Mouse (Mus musculus): ENCODE measurements at regions not wholly inside any gene's neighbourhood (a gene's known extent, or its start where the extent isn't known, plus 50 kb on each side); places are given as distances from the start of the nearest gene placed in this dataset.

DNA sequence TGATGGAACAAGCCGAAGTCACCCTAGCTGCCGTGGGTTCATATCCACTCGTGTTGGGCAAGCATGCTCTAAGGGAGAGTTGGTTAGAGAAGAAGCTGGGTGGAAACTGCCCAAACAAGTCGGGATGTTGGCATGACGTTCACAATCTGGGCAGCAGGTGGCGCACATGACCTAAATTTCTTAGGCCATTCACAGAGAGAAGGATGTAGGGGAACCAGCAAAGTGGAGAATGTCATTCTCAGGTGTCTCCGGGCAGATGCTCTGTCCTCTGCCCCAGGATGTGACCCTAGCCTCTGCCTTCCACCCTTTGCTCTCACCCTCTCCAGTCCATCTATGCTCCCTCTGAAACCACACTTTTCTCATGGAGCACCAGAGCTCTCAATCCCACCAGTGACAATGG is 63.7 kb upstream of the Arntl start:
- 9% methylated on average over 7 of the region's 7 CpGs for WGBS
- Histone ChIP-seq H3K36me3 (ENCODE audit: control insufficient read depth, insufficient read depth, low read length) (no peaks in the 10 kb centered on the region), H3K4me1 (replicated peaks; ENCODE audit: control insufficient read depth, insufficient read depth, low read length) (no peaks in the 10 kb centered on the region), H3K9ac (ENCODE audit: low read length) (no peak overlapping the region), H3K4me2 (ENCODE audit: low read length) (no peak overlapping the region), H3K27ac (ENCODE audit: low read depth) (no peak overlapping the region), H3K9me3 (ENCODE audit: control insufficient read depth, low read length) (no peaks in the 10 kb centered on the region), H3K27me3 (replicated peaks; ENCODE audit: control insufficient read depth, insufficient read depth, low read length) (0 out of 2 replicates have a peak, but pooled peaks cover 4% of the 10 kb centered on the region), H3K4me3 (ENCODE audit: low read depth, low read length) (no peak overlapping the region)
- DNase-seq (ENCODE audit: low spot score) (peak; percentile 97), ATAC-seq (replicated peaks; ENCODE audit: low FRiP score, low TSS enrichment, low read depth) (no peak)

- Histone ChIP-seq H3K4me3 (ENCODE audit: low read depth, low read length) (no peak overlapping the region), H3K27ac (ENCODE audit: low read depth) (no peak overlapping the region), H3K9me3 (ENCODE audit: control insufficient read depth, low read length) (no peaks in the 10 kb centered on the region), H3K4me1 (replicated peaks; ENCODE audit: control insufficient read depth, insufficient read depth, low read length) (no peaks in the 10 kb centered on the region), H3K9ac (ENCODE audit: low read length) (no peak overlapping the region), H3K27me3 (replicated peaks; ENCODE audit: control insufficient read depth, insufficient read depth, low read length) (0 out of 2 replicates have a peak, but pooled peaks cover 4% of the 10 kb centered on the region), H3K36me3 (ENCODE audit: control insufficient read depth, insufficient read depth, low read length) (no peaks in the 10 kb centered on the region), H3K4me2 (ENCODE audit: low read length) (no peak overlapping the region)
- 73% methylated on average over 8 of the region's 8 CpGs for WGBS
- DNase-seq (ENCODE audit: low spot score): no peak
- no peak for ATAC-seq (replicated peaks; ENCODE audit: low FRiP score, low TSS enrichment, low read depth)
Observed at GRCm38 (mm10) chr7:113145046-113145445, 62.2 kb upstream of the Arntl start.

DNA sequence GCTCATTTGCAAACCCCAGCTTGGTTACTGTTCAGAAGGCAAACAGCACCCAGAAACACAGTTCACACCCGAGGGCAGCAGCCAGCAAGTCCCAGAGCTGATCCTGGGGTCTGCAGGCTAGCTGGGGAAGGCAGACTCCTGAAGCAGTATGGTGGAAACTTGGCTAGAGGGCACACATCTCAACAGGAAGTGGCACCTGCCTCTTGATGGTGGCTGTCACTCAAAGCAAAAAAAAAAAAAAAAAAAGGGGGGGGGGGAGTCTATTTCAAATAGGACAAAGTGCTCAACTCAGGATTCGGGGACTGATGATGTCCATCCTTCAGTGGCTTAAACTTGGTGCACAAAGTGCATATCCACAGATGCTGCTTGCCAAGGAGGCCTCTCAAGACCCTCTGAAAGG is 61.2 kb upstream of the Arntl start:
- Histone ChIP-seq H3K4me2 (ENCODE audit: low read length) (no peak overlapping the region), H3K27me3 (replicated peaks; ENCODE audit: control insufficient read depth, insufficient read depth, low read length) (0 out of 2 replicates have a peak, but pooled peaks cover 3% of the 10 kb centered on the region), H3K9ac (ENCODE audit: low read length) (no peak overlapping the region), H3K9me3 (ENCODE audit: control insufficient read depth, low read length) (no peaks in the 10 kb centered on the region), H3K4me3 (ENCODE audit: low read depth, low read length) (no peak overlapping the region), H3K4me1 (replicated peaks; ENCODE audit: control insufficient read depth, insufficient read depth, low read length) (0 out of 2 replicates have a peak, but pooled peaks cover 3% of the 10 kb centered on the region), H3K27ac (ENCODE audit: low read depth) (no peak overlapping the region), H3K36me3 (ENCODE audit: control insufficient read depth, insufficient read depth, low read length) (no peaks in the 10 kb centered on the region)
- WGBS: 79% methylated on average over 2 of the region's 2 CpGs
- ATAC-seq (replicated peaks; ENCODE audit: low FRiP score, low TSS enrichment, low read depth) (no peak), DNase-seq (ENCODE audit: low spot score) (no peak)

DNA sequence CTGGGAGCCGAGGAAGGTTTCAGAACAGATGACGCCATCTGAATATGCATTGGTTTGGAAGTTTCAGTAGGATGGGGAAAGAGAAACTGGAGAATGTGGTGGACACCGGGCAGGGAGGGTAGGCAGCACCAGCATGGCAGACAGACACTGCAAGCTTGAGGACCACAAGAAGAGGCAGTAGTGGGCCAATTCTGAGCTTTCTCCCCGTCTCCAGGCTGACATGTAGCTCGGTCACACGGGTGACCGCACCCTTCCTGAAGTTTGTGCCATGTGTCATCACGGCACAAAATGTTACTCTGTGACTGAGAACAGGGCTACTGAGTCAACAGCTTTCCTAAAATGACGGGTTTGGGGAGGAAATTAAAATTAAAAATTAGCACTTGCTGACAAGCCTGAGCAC is 60.7 kb upstream of the Arntl start:
- Histone ChIP-seq H3K9ac (ENCODE audit: low read length) (no peak overlapping the region), H3K27ac (ENCODE audit: low read depth) (no peak overlapping the region), H3K36me3 (ENCODE audit: control insufficient read depth, insufficient read depth, low read length) (no peaks in the 10 kb centered on the region), H3K4me3 (ENCODE audit: low read depth, low read length) (no peak overlapping the region), H3K4me1 (replicated peaks; ENCODE audit: control insufficient read depth, insufficient read depth, low read length) (0 out of 2 replicates have a peak, but pooled peaks cover 3% of the 10 kb centered on the region), H3K9me3 (ENCODE audit: control insufficient read depth, low read length) (no peaks in the 10 kb centered on the region), H3K4me2 (ENCODE audit: low read length) (no peak overlapping the region), H3K27me3 (replicated peaks; ENCODE audit: control insufficient read depth, insufficient read depth, low read length) (no peaks in the 10 kb centered on the region)
- WGBS: 88% methylated on average over 9 of the region's 9 CpGs
- DNase-seq (ENCODE audit: low spot score): no peak
- ATAC-seq (replicated peaks; ENCODE audit: low FRiP score, low TSS enrichment, low read depth): no peak

DNA sequence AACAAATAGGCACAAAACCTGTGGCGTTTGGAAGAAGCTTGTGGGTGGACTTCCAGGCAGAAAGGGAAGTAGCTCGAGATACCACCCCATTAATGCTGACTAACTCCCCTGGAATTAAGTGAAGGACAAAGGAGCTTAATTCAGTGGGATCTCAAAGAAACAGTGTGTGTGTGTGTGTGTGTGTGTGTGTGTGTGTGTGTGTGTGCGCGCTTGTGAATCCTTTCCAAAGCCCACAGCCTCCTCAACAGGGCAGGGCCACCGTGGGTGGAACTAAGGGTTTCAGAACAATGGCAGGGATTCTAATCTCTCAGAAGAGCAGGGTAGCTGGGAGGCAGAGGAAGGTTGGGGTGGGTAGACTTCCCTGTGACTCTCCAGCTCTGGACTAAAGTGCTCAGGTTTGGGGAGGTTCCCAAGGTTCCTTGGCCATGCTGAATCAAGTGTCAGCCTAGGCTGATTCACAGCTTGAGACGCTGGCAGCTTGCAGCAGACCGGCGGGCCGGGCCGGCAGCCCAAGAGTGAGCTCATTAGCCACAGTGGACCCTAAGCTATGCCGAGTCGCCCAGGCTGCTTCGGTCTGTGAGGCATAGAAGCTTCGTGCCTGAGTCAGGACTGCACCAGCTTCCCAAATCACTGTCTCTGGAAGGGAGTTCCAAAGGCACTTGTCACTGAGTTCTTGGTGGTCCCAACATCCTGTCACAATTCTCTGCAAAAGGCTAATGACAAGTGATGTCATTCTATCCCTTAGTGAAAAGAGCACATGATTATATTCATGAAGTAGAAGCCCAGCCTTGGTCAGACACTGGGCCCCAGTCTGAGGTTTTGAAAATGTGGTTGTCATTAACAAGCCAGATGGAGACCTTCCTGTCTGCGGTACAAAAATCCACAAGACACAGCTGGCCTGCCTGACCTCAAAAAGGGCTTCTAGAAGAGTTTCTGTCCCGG is 59.6 kb upstream of the Arntl start:
- 54% methylated on average over 16 of the region's 16 CpGs for WGBS
- Histone ChIP-seq H3K4me2 (ENCODE audit: low read length) (no peak overlapping the region), H3K9me3 (ENCODE audit: control insufficient read depth, low read length) (no peaks in the 10 kb centered on the region), H3K9ac (ENCODE audit: low read length) (no peak overlapping the region), H3K4me3 (ENCODE audit: low read depth, low read length) (no peak overlapping the region), H3K27ac (ENCODE audit: low read depth) (no peak overlapping the region), H3K36me3 (ENCODE audit: control insufficient read depth, insufficient read depth, low read length) (no peaks in the 10 kb centered on the region), H3K4me1 (replicated peaks; ENCODE audit: control insufficient read depth, insufficient read depth, low read length) (0 out of 2 replicates have a peak, but pooled peaks cover 3% of the 10 kb centered on the region), H3K27me3 (replicated peaks; ENCODE audit: control insufficient read depth, insufficient read depth, low read length) (no peaks in the 10 kb centered on the region)
- no peak for DNase-seq (ENCODE audit: low spot score)
- no peak for ATAC-seq (replicated peaks; ENCODE audit: low FRiP score, low TSS enrichment, low read depth)

GRCm38 (mm10) chr7:113148700-113149099 is 58.6 kb upstream of the Arntl start:
- H3K9me3 ChIP-seq (ENCODE audit: control insufficient read depth, low read length): no peaks in the 10 kb centered on the region
- peaks cover 3% of the 10 kb centered on the region; the same call in 1 of the 2 replicates for H3K4me1 ChIP-seq (replicated peaks; ENCODE audit: control insufficient read depth, insufficient read depth, low read length)
- no peak overlapping the region for H3K9ac ChIP-seq (ENCODE audit: low read length)
- 90% methylated on average over 6 of the region's 6 CpGs for WGBS
- DNase-seq (ENCODE audit: low spot score) (no peak), ATAC-seq (replicated peaks; ENCODE audit: low FRiP score, low TSS enrichment, low read depth) (no peak)
- no peak overlapping the region for H3K4me2 ChIP-seq (ENCODE audit: low read length)
- H3K27me3 ChIP-seq (replicated peaks; ENCODE audit: control insufficient read depth, insufficient read depth, low read length): no peaks in the 10 kb centered on the region
- no peak overlapping the region for H3K4me3 ChIP-seq (ENCODE audit: low read depth, low read length)
- no peak overlapping the region for H3K27ac ChIP-seq (ENCODE audit: low read depth)
- H3K36me3 ChIP-seq (ENCODE audit: control insufficient read depth, insufficient read depth, low read length): no peaks in the 10 kb centered on the region

- H3K27ac ChIP-seq (ENCODE audit: low read depth): no peak overlapping the region
- H3K9me3 ChIP-seq (ENCODE audit: control insufficient read depth, low read length): no peaks in the 10 kb centered on the region
- ATAC-seq (replicated peaks; ENCODE audit: low FRiP score, low TSS enrichment, low read depth): no peak
- no peaks in the 10 kb centered on the region for H3K36me3 ChIP-seq (ENCODE audit: control insufficient read depth, insufficient read depth, low read length)
- H3K4me1 ChIP-seq (replicated peaks; ENCODE audit: control insufficient read depth, insufficient read depth, low read length): peaks cover 3% of the 10 kb centered on the region; the same call in 1 of the 2 replicates
- 73% methylated on average over 4 of the region's 4 CpGs for WGBS
- H3K4me3 ChIP-seq (ENCODE audit: low read depth, low read length): no peak overlapping the region
- H3K9ac ChIP-seq (ENCODE audit: low read length): no peak overlapping the region
- no peaks in the 10 kb centered on the region for H3K27me3 ChIP-seq (replicated peaks; ENCODE audit: control insufficient read depth, insufficient read depth, low read length)
- H3K4me2 ChIP-seq (ENCODE audit: low read length): no peak overlapping the region
- no peak for DNase-seq (ENCODE audit: low spot score)
Observed at GRCm38 (mm10) chr7:113149966-113150470, 57.2 kb upstream of the Arntl start.

GRCm38 (mm10) chr7:113150789-113151188 is 56.5 kb upstream of the Arntl start:
- no peaks in the 10 kb centered on the region for H3K36me3 ChIP-seq (ENCODE audit: control insufficient read depth, insufficient read depth, low read length)
- H3K9me3 ChIP-seq (ENCODE audit: control insufficient read depth, low read length): no peaks in the 10 kb centered on the region
- H3K27ac ChIP-seq (ENCODE audit: low read depth): no peak overlapping the region
- H3K4me1 ChIP-seq (replicated peaks; ENCODE audit: control insufficient read depth, insufficient read depth, low read length): peaks cover 3% of the 10 kb centered on the region; the same call in 1 of the 2 replicates
- H3K4me3 ChIP-seq (ENCODE audit: low read depth, low read length): no peak overlapping the region
- DNase-seq (ENCODE audit: low spot score) (no peak), ATAC-seq (replicated peaks; ENCODE audit: low FRiP score, low TSS enrichment, low read depth) (no peak)
- no peaks in the 10 kb centered on the region for H3K27me3 ChIP-seq (replicated peaks; ENCODE audit: control insufficient read depth, insufficient read depth, low read length)
- WGBS: 46% methylated on average over 6 of the region's 6 CpGs
- no peak overlapping the region for H3K9ac ChIP-seq (ENCODE audit: low read length)
- no peak overlapping the region for H3K4me2 ChIP-seq (ENCODE audit: low read length)
